Mouse (Mus musculus): ENCODE measurements around the gene Pitpnm2.
A peak's percentile ranks its signal among the peaks of the same experiment; 100 is the strongest.

Gene Pitpnm2

DNA sequence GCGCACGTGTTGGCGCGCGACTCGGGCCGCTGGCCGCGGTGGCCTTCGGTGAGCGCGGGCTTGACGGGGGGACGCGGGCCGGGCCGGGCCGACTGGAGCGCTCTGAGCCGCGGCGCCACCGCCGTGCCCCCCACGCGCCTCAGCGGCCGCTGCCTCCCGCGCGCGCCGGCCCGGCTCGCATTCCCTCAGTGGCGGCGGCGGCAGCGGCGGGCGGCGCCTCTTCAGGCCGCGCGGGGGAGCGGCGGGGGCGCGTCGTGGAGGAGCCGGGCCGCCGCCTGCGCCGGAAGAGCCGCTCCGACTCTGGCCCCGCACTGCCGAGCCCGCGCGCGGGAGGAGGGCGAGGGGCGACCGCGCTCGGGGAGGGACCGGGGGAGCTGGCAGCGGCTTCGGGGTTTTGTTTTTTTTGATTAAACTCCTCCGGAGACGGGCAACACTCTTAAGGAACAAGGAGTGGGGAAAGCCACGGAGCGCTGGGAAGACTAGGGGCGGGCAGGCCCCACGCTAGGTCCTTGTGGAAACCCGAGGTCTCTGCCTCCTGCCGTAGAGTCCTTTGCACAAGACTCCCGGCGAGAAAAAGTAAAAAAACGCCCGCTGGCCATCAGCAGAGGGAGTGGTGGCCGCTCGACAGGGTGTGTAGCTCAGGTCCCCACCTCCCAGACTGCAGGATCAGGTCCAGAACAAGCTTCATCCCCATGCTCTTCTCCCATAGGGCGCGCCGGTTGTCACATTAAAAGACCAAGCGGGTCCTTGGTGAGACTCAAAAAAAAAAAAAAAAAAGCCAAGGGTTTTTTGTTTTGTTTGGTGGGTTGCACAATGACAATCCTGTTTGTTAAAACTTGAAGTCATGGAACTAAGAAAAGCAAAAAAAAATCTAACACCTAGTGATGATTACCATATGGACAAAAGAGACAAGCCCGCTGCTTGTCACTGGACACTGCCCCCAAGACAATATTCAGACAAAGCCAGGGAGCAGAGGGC is at the start of gene Pitpnm2:
Gene Pitpnm2, minus strand, starts transcription at position 147 of the 978 bp plus-strand sequence.
- DNase-seq (ENCODE audit: low spot score) = peak; percentile 65

DNA sequence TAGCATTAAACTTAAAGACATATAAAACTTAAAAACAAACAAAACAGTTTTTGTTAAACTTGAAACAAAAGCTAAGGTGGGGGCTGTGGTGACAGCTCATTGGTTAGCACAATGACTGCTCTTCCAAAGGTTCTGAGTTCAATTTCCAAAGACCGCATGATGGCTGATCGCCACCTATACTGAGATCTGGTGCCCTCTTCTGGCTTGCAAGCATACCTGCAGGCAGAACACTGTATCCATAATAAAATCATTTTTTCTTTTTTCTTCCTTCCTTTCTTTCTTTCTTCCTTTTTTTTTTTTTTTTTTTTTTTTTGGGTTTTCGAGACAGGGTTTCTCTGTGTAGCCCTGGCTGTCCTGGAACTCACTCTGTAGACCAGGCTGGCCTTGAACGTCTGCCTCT is 49.7 kb upstream of the Pitpnm2 start:
- peak; percentile 41 for DNase-seq (ENCODE audit: low spot score)

DNA sequence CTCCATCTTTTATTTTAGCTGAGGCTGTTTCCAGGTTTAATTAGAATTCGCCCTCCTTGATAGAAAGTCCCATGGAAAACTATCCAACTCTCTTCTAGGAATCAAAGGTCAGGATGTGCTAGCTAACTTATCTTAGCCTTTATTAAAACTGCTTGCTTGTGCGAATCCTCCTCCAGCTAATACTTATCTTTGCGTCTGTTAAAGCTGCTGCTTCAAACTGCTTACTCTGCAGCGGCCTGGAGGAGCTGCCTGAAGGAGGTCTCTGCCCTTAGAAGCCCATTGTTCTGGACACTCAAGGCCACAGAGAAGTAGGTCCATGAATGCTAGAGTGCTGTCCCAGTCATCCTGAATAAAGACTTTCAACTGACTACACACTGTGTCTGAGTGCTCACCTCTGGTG is 46.9 kb upstream of the Pitpnm2 start:
- no peak for DNase-seq (ENCODE audit: low spot score)

- no peak for DNase-seq (ENCODE audit: low spot score)
Observed at GRCm38 (mm10) chr5:124293967-124294366, 44.4 kb upstream of the Pitpnm2 start.

DNA sequence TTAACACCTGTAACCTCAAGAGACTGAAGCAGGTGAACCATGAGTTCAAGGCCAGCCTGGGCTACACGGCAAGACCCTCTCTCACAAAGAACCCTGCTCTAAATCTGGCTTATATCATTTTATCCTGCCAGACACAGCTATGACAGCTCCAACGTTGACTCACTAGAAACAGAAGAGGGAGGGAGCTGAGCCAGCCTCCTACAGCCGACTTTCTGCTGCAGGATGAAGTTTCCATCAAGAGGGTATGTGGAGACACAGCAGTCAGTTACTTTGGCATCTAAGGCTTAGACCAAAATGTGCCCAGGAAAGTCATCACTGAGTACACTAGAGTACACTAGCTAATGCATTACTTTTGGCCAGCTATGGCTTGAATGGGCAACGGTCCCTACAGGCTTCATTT is 40.7 kb upstream of the Pitpnm2 start:
- DNase-seq (ENCODE audit: low spot score) = no peak

DNA sequence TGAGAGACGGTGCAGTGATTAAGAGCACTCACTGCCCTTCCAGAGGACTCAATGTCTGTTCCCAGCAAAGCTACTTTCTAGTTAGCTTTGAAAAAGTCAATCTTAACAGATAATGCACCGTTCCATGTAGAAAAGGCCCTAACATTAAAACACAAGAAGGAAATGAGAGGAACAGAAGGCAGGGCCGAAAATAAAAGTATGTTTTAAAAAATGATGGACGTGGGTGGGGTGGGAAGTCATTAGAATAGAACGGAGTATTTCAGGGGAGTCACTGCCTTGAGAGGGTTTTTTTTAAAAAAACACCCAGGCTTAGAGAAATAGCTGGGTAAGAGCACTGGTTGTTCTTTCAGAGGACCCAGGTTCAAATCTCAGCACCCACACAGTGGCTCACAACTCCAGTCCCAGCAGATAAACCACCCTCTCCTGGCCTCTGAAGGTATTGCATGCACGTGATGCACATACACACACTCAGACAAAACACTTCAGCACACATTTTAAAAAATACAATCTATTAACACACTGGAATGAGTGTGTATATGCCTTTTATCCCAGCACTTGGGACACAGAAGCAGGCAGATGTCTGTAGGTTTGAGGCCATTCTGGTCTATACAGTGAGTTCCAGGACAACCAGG is 38.2 kb upstream of the Pitpnm2 start:
- DNase-seq (ENCODE audit: low spot score) = no peak

- DNase-seq (ENCODE audit: low spot score) = peak; percentile 23
Observed at GRCm38 (mm10) chr5:124284330-124284729, 34.8 kb upstream of the Pitpnm2 start.

DNA sequence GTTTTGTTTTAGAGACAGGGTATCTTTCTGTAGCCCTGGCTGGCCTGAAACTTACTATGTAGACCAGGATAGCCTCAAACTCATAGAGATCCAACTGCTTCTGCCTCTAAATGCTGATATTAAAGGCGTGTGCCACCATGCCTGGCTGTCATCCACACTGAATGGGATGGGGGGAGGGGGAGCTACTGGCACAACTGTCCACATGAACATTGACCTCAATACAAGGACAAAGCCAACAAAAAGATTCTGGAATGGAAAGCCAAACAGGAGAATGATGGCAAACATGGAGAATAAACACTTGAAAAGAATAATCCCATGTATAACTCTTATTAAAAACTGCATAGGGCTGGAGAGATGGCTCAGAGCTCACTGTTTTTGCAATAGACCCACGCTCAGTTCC is 33.3 kb upstream of the Pitpnm2 start:
- no peak for DNase-seq (ENCODE audit: low spot score)

DNA sequence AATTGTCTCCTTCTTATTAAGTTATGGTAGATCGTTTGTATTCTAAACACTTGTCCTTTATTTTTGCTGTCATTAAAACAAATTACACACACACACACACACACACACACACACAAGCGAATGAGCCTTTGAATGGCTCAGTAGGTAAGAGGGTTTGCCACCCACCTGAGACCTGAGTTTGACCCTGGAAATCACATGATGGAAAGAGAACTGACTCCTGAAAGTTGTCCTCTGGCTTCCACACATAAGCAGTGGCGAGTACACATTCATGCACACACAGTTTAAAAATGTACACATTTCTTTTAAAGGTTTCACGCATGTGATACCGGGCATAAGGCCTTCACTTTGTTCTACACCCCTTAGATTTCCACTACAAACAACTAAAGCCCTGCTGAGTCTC is 20.7 kb upstream of the Pitpnm2 start:
- DNase-seq (ENCODE audit: low spot score) = no peak

GRCm38 (mm10) chr5:124269661-124270060 is 20.1 kb upstream of the Pitpnm2 start:
- no peak for DNase-seq (ENCODE audit: low spot score)

DNA sequence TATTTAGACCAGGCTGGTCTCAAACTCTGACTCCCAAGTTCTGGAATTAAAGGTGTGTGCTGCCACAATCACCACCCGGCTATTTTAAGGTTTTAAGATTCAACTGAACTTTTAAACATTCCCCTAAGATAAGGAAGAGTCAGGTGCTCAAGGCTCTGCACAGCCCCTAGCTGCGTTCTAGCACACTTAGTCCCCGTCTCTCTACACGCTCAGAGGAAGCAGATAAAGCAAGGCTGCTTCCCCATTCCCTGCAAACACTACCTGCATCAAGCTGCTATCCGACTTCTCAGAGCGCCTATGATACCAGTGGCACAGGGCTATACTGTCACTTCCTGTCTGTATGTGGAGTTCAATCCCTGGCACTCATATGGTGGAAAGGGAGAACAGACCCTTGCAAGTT is 18.1 kb upstream of the Pitpnm2 start:
- DNase-seq (ENCODE audit: low spot score) = no peak

- DNase-seq (ENCODE audit: low spot score) = no peak
Observed at GRCm38 (mm10) chr5:124266821-124267220, 17.3 kb upstream of the Pitpnm2 start.

DNA sequence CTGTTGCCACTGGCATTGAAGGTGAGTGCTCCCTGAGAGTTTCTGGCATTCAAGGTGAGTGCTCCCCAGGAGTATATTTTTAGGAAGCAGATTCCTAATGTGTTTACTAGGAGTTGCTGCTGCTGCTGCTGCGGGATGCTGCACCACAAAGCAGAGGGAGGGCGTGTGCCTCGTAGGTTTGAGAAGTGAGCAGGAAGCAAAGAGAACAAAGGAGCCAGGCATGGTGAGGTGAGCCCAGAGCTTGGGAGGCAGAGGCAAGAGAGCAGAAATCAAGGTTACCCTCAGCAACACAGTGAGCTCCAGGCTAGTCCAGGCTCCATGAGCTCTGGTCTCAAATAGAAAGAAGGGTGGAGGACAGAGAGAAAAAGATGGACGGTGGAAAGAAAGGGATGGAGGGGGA is 13.7 kb upstream of the Pitpnm2 start:
- DNase-seq (ENCODE audit: low spot score) = no peak

DNA sequence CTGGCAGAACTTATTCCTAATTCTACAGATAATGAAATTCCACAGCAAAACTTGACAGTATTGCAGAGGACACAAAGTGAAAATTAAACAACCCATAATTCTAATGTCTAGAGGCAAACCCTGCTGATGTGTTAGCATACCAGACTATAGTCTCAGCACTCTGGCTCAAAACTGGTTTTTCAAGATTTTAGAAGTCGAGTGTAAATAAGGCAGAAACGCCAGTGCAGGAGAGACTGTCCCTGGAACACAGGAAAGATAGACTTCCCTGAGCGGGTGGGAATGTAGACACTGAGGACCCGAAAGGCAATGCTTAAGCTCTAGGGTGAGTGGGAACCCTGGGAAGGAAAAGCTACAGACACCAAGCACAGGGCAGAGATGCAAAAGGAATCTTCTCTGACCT is 12.5 kb upstream of the Pitpnm2 start:
- DNase-seq (ENCODE audit: low spot score) = no peak

- no peak for DNase-seq (ENCODE audit: low spot score)
Observed at GRCm38 (mm10) chr5:124259133-124259532, 9.6 kb upstream of the Pitpnm2 start.

- DNase-seq (ENCODE audit: low spot score) = no peak
Observed at GRCm38 (mm10) chr5:124258026-124258425, 8.5 kb upstream of the Pitpnm2 start.

DNA sequence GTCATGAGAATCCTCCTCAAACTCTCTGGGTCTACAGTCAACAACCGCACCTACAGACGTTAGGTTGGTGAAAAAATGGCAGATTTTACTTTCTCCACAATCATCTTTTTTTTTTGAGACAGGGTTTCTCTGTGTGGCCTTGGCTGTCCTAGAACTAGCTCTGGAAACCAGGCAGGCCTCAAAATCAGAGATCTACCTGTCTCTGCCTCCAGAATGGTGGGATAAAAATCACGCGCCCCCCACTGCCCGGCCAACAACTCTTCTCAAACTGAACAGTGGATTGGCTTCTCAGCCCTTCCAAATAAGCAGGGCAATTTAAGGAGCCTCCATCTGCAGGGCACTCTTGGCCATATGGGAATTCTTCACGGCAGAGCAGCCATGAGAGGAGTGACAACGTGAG is 5.6 kb upstream of the Pitpnm2 start:
- DNase-seq (ENCODE audit: low spot score) = no peak

- no peak for DNase-seq (ENCODE audit: low spot score)
Observed at GRCm38 (mm10) chr5:124253555-124253954, 4.0 kb upstream of the Pitpnm2 start.

DNA sequence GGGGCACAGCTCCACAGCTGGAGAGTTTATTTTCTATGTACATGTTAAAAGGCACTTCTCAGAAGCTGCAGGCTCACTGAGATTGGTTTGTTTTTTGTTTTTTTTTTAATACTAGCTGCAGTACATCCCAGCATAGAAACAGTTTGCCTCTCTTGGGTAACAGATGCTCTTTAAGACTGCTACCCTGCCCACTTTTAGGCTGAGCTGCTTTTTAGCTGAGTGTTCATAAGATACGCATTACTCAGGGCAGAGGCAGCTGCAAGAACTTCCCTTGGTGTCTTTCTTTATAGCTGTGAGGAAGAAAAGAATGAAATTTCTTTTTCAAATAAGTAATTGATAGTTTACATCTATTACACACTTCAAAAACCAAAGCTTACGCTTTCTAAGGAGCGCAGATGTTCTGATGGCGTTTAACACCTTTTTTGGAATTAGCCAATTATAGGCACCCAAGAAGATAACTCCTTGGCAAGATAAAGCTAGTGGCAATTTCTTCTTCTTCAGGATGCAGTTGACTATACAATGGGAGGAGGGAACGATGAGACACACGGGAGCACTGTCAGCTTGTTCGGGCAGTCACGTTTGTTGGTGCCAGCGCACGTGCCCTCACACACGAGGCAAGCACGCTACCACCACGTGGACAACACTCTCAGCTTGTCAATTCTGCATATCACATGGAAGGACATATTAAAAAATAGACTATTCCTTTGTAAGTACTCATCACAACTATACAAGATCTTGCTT is 3.2 kb upstream of the Pitpnm2 start:
- DNase-seq (ENCODE audit: low spot score) = no peak

GRCm38 (mm10) chr5:124251070-124251469 is 1.5 kb upstream of the Pitpnm2 start:
- no peak for DNase-seq (ENCODE audit: low spot score)

DNA sequence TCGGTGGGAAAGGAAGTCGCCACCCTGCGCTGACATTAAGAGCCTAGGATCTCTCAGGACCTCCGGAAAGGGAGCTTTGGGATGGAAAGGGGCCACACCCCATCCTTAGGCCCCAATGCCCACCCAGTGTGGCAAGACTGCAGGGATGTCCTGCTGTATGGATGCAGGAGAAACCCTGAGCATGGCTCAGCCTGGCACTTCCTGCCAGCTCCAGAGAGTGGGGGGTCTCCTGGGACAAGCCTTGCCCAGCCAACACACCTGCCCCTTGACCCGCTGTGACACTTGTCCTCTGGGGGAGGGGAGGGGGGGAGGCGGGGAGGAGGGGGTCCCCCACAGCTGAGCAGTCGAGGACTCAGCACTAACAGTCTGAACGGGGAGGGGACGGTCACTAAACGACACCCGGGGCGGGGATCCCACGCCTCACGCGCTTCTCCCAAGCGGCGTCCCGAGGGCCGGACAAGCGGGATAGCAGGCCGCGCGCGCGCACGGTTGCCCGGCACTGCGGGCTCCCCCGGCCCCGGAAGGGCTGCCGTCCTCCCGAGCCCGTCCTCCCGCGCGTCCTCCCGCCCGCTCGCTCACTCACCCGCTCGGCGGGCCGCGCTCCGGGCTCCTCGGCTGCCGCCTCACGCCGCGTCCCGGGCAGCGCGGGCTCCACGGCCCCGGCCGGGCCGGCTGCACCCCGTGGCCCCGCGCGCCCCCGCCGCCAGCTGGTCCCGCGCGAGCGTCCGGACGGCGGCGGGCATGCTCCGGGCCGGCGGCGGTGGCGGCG is 531 bp downstream of the Pitpnm2 start:
- DNase-seq (ENCODE audit: low spot score) = peak; percentile 48

Data from adipocyte (in vitro differentiated cells).